Mouse (Mus musculus) lung, adult 18-20 months (tissue): ENCODE data around the gene Slc26a3.
"Not testable (repeated sequence)": the region's sequence is repeated elsewhere in the genome, so short reads cannot be mapped to it uniquely, and the experiment has no call there.

ENCODE experiments used
- DNase-seq, 2 experiments: peaks; one replicate each; pipeline ENCODE4 v3.0.0; 2022; ENCODE audit warnings: mixed read lengths in 2 of 2

Slc26a3 gene

DNA sequence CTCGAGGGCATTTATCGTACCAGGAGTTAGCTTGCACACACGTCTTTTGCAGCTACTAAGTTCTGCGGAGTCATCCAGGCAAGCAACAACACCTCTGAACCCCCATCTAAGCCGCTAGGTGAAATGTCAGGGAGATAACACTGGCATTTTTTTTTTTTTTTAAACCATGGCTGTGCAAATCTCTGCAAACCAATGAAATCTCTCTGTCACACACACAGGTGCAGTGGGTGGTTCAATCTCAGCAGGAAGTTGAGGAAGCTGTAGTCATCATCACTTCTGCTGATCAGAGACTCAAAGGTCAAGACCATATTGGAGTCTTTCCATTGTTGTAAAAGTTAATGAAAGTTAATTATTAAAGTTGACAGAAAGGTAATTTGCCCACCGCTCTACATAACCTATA lies 47.1 kb downstream of the Slc26a3 start:
- DNase-seq, result no peak

GRCm38 (mm10) chr12:31439612-31440011 lies 48.9 kb downstream of the Slc26a3 start:
- no peak for DNase-seq

GRCm38 (mm10) chr12:31444131-31444546 lies 53.5 kb downstream of the Slc26a3 start:
- DNase-seq, result peak in 1 of 2 experiments; percentile 8

- peak; percentile 29 to 34 for DNase-seq
Measured at GRCm38 (mm10) chr12:31444827-31445226, 54.2 kb downstream of the Slc26a3 start.

GRCm38 (mm10) chr12:31449341-31449740 lies 58.7 kb downstream of the Slc26a3 start:
- no peak for DNase-seq

DNA sequence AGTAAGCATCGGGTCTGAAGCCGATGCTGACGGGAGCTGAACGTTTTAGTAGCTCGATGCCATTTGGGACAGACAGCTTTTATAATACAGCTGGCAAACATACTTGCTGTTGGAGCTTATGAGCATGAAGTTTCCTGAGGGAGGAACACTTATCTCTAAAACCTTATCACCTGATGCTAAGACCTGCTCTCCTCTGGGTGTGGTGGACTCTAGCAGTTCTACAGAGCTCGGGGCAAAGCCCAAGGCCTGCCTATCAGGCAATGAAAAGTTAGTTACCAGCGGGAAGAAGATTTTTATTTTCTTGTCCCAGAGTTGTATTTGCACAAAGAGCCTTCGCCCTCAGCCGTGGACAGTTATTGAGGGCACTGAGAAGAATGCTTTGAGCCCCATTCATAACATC lies 65.6 kb downstream of the Slc26a3 start:
- no peak for DNase-seq

DNA sequence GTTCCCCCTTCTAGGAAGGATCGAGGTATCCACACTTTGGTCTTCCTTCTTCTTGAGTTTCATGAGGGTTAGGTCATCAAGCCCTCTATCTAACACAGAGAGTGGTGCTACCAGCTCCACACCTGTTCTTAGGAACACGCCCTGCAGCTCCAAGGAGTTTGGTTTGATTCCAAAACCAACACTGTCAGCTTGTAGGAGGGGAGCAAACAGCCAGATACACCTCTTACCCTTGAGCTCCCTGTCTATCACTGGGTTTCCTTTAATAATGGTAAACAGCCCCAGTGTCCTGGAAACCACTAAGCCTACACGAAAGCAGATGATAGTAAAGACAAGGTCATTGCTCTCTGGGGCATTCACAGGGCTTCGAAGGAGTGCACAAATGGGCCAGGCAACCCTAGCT lies 67.8 kb downstream of the Slc26a3 start:
- peak; percentile 40 to 63 for DNase-seq

GRCm38 (mm10) chr12:31460270-31460669 lies 69.6 kb downstream of the Slc26a3 start:
- not testable (repeated sequence) for DNase-seq

- no peak for DNase-seq
Measured at GRCm38 (mm10) chr12:31461371-31461770, 70.7 kb downstream of the Slc26a3 start.

- no peak for DNase-seq
Measured at GRCm38 (mm10) chr12:31462615-31463014, 71.9 kb downstream of the Slc26a3 start.

DNA sequence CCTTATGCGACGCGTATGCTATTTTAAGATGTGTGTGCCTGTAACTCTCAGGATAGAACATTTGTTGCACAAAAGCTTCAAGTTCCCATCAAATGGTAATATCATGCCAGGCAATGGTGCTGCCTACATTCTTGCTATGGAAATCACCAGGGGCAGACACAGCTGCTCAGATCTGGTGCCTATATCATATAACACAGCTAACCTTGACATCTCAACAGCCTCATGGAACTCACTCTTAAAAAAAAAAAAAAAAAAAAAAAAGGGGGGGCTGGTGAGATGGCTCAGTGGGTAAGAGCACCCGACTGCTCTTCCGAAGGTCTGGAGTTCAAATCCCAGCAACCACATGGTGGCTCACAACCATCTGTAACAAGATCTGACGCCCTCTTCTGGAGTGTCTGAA lies 87.5 kb downstream of the Slc26a3 start:
- not testable (repeated sequence) for DNase-seq

DNA sequence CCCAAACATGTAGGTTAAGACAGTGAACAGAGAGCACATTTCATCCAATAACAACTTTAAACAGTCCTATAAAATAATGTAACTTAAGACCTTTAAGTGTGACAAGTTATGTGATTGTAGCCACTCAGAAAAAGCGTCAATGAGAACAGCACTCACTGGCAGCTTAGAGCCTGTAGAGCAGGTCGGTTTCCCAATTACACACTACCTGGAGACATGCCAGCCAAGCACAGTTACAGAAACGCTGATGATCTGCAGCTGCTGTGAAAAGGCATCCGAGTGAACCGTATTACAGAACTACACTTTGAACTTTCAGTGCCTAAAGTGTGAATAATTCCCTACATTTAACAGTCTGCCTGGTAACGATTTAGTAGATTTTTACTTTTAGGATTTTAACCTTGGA lies 95.8 kb downstream of the Slc26a3 start:
- peak; percentile 18 to 48 for DNase-seq

- DNase-seq, result peak in 1 of 2 experiments; percentile 11
Measured at GRCm38 (mm10) chr12:31498936-31499313, 108.3 kb downstream of the Slc26a3 start.

- DNase-seq, result peak; percentile 94 to 96
Measured at GRCm38 (mm10) chr12:31499314-31500131, 108.9 kb downstream of the Slc26a3 start, which contains the start of gene Cbll1. Gene Cbll1, minus strand, starts transcription at chr12:31499616.

DNA sequence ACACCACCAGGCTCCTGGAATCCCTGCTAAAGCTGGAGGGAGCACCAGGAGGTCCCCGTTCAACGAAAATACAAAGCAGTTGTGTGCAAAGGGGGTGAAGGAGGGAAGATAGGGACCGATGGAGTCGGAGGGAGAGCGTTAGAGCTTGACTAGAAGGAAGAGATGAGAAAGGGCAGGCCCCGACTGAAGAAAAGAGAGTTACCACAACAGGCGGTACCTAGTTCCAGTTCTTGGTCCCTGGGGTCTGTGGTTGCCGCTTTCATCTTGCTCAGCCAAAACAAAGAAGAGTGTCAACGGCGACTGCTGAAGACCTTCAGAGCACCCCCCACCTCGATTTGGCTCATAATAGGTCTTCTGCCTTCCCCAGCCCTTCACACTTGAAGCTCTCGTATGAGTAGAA lies 109.5 kb downstream of the Slc26a3 start:
- DNase-seq, result no peak

DNA sequence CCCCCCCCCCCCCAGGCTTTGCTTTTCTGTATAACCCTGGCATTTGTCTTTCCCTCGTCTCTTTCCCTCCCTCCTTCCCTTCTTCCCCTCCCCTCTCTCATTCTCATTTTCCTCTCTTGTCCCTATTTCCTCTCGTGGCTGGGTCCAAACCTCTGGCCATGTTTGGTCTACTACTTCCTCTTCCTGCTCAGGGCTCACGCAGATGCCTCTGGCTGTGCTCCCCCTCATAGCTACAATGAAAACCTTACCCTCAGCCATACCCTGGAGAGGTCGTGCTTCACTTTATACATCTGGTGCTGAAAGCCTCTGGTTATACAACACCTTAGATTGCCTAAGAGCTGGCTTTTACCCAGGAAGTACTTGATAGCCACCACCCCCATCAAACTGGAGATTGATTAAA lies 110.6 kb downstream of the Slc26a3 start:
- peak in 1 of 2 experiments; percentile 36 for DNase-seq

GRCm38 (mm10) chr12:31503211-31503610 lies 112.5 kb downstream of the Slc26a3 start:
- no peak for DNase-seq

DNA sequence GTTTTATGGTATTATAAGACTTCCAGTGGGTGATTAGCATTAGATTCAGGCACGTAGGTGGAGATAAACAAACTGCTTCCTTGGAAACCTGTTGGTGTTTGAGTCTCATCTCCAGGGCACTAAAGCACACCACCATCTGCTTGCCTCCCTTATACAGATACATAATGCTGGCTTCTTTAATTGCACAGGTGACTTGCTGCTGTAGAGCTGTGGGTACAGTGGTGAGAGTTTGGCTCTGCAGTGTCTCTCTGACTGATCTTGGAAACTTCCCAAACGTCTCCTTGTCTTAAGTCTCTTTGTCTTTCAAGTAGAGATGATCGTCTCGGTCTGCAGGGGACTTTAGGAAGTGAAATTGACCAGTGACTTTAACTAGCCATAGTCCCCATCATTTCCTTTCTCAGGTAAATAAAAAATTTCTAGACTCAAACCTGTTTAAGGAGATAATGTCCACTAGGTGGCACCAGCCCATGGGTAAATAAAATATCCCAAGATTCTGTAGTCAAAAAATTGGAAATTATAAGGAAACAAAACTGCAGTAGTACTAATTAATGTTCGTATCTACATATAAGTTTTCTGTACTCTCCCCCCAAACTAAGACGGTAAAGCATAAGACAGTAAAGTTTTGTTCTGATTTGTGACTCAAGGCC lies 117.2 kb downstream of the Slc26a3 start:
- peak in 1 of 2 experiments; percentile 10 for DNase-seq

GRCm38 (mm10) chr12:31508496-31508895 lies 117.8 kb downstream of the Slc26a3 start:
- DNase-seq, result no peak

GRCm38 (mm10) chr12:31511218-31511617 lies 120.5 kb downstream of the Slc26a3 start:
- no peak for DNase-seq

- DNase-seq, result no peak
Measured at GRCm38 (mm10) chr12:31512634-31513411, 122.2 kb downstream of the Slc26a3 start.

DNA sequence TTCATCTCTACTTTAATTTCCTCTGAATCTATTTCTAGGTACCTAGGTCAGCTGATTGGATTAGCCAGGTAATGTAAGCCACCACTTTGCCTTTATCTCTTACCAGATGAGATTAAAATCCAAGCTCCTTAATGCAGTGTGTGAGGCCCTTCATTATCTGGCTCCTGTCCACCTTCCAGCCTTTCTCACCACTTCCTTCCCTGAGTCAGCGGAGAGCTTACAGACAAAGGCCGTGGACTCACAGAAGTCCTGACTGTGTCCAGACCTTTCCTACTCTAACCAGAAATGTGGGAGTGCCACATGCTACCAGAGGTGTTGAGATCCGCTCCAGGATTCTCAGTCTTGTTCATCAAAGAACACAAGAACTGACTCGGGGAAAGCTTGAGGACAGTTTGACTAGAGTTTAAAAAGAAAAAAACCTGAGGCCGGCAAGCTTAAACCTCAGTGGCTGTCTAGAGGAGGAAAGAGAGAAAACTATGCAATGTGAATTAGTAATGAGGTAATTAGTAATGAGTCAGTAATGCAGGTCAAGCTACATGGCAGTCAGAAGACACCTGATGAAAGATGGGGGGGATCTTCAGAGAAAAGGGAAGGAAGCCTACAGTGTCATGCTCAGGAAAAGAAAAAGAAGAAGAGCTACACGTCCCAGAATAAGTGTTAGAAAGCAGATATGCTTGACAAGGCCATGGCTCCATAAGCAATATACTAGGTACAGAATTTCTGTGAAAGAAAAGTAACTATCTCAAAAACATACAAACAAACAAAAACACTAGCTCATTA lies 123.2 kb downstream of the Slc26a3 start:
- no peak for DNase-seq
